Comparison of ENCODE assay signal across 23 mouse cellular contexts in the genomic region with DNA sequence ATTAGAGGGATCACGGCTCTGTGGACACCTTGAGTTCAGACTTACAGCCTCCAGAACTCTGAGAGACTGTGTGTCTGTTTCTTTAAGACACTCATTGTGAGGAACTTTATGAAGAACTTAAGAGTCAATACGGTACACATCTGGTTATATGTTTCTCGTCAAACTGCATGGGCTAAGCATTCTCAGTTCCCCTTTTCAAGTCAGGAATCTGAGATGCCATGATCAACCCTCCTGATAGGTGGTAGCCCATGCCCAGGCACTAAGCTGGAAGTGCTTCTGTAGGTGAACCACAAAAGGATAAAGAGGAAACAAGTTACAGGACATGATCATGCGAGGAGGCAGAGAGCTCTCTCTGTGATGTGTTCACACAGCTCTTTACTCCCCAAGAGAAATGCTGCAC. TPM values are rescaled to one million over a fixed set of nuclear protein-coding genes. Genes with fewer than 3 reads are reported as not detected.
"Had no signal": no experiment of that assay in that cellular context is flagged by ENCODE, and none has a peak within 500 bp of the region (broad histone marks: within the 10 kb centered on the region; RNA-seq: fewer than 3 reads in every experiment).

No protein-coding gene starts in this region.

- ATAC-seq: liver, embryonic 12.5 days; midbrain, embryonic 15.5 days had no signal

- H3K27me3 ChIP-seq: limb, embryonic 13.5 days; liver, embryonic 12.5 days; liver, embryonic 15.5 days; lung, embryonic 15.5 days; midbrain, embryonic 12.5 days; midbrain, embryonic 15.5 days; neural tube, embryonic 12.5 days; neural tube, embryonic 15.5 days; stomach, embryonic 15.5 days had no signal

- H3K27ac ChIP-seq: kidney, postnatal 0 days; limb, embryonic 10.5 days; limb, embryonic 13.5 days; liver, embryonic 12.5 days; liver, embryonic 15.5 days; lung, embryonic 15.5 days; midbrain, embryonic 12.5 days; midbrain, embryonic 15.5 days; neural tube, embryonic 12.5 days; neural tube, embryonic 15.5 days; stomach, embryonic 15.5 days had no signal

- H3K4me1 ChIP-seq: liver, embryonic 12.5 days; liver, embryonic 15.5 days; lung, embryonic 15.5 days; neural tube, embryonic 12.5 days; stomach, embryonic 15.5 days had no signal

- DNase-seq: kidney, adult 11 months; kidney, adult 9 months; kidney, postnatal 25 days; liver; lung, adult 18-20 months; lung, postnatal 10 days; lung, postnatal 36 days; right cerebral cortex, postnatal 25 days; thymus, postnatal 25 days had no signal

- H3K36me3 ChIP-seq: limb, embryonic 10.5 days; limb, embryonic 13.5 days; liver, embryonic 12.5 days; liver, embryonic 15.5 days; lung, embryonic 15.5 days; midbrain, embryonic 12.5 days; midbrain, embryonic 15.5 days; neural tube, embryonic 12.5 days; neural tube, embryonic 15.5 days; stomach, embryonic 15.5 days had no signal

- H3K4me3 ChIP-seq: limb, embryonic 10.5 days; limb, embryonic 13.5 days; liver, embryonic 12.5 days; liver, embryonic 15.5 days; lung, embryonic 15.5 days; midbrain, embryonic 12.5 days; midbrain, embryonic 15.5 days; neural tube, embryonic 12.5 days; neural tube, embryonic 15.5 days; stomach, embryonic 15.5 days had no signal

RNA-seq across cellular contexts. Expression of a gene that starts 52.6 kb away (rescaled TPM):
- polyA plus RNA-seq: kidney, postnatal 0 days; large intestine, adult 2 months; limb, embryonic 10.5 days; limb, embryonic 13.5 days; liver, embryonic 12.5 days; liver, embryonic 15.5 days; lung, embryonic 15.5 days; spleen, adult 2 months; stomach, embryonic 15.5 days; thymus, postnatal 0 days had no signal

RNA-seq across cellular contexts. Expression of a gene that starts 55.2 kb away (rescaled TPM):
- polyA plus RNA-seq: thymus, postnatal 0 days had no signal
